Mouse (Mus musculus): ENCODE results near the gene Hapln1.

Hapln1 gene

DNA sequence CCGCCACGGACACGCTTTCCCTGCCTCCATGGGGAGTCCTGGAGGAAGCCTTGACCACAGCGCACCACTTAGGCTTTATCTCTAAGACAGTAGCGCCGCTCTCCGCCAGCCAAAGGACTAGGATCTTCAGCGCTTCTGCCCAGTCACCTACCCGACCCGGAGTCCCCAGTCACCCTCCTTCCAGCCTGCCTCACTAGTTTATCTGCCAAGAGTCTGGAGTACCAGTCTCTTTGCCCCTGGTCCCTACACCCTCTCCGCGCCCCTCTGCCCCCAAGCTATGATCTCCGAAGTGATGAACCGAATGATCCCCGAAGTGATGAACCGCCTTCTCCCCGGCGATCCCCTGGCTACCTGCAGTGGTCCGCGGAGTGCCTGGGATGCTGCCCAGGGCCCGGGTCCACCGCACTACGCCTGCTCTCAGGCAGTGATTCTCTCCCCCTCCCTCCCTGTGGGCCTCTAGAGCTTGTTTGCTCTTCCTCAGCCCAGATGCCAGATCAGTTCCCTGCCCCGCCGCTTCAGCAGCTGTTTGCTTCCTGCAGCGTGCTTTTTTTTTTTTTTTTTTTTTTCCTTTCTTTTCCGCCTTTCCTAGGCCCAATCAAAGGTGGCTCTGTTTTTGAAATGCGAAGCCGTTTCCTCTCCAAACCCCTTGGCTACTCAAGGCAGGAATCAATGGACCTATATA lies at the start of gene Hapln1:
Gene Hapln1 (plus strand): TSS at position 592 of the 682 bp plus-strand sequence.
- peak; percentile 55 for DNase-seq

DNA sequence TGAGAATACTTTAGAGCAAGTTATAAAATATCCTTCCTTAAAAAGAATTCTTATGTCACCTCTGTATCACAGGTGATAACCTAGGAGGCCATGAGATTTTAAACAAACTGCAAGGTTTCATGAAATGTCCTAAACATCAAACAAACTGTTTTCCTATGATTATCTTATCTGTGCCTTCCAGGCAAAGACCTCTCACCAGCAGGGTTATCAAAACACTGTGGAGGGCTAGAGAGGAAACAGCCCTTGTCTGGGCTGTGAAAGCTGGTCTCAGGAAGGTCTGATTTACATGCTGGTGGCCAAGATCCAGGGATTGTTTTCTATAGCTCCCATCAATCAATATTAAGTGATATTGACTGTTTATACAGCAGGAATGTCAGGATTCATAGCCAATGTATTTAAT lies 46.4 kb upstream of the Hapln1 start:
- peak; percentile 4 for DNase-seq

DNA sequence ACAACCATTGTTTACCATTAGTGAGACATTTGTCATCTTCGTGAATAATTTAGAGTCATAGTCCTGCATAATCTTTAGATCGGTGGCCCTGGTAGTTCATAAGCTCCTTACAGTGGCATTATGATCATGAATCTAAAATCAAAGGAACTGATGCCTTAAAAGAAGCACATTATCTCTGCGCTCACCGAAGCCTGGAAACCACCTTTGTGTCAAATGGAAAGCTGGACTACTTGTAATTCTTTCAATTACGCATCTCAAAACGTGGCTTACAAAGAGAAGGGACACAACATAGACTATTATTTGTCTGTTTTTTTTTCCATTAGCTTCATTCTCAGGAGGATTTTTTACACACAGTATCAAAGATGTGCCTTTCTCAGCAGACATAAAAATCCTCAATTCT lies 45.9 kb upstream of the Hapln1 start:
- DNase-seq, result no peak

DNA sequence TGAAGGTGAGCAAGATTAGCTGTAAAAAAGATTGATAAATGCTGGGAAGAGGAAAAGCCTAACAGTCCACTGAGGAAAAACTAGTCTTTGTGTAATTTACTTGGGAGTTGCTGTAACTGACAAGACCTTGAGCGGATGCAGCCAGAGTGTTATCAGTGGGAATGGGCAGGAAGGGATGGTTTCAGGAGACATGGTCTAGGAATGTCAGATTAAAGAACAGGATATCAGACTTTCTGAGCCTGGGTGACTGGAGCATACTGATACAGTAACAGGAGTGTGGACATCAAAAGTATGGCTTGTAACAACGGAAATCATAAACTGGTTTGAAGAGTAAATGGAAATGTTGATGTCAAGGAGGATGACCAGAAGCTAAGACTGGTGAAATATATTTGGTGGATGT lies 43.0 kb upstream of the Hapln1 start:
- DNase-seq, result no peak

DNA sequence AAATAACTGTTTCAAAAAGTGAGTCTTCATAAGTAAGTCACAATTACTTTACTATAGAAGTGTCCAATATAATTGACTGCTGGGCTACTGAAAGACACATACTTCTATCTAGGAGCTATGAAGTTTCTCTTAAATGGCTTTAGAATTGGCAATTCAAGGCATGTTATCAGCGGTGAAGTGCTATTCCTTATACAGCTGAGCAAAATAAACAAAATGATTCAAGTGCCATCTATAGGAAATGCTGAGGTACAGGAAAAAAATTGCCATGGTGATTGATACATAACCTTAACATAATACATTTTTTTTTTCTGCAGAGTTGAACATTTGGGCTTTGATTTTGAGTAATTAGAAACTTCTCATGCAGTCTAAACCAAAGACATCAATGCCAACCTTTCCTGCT lies 40.2 kb upstream of the Hapln1 start:
- DNase-seq, result no peak

DNA sequence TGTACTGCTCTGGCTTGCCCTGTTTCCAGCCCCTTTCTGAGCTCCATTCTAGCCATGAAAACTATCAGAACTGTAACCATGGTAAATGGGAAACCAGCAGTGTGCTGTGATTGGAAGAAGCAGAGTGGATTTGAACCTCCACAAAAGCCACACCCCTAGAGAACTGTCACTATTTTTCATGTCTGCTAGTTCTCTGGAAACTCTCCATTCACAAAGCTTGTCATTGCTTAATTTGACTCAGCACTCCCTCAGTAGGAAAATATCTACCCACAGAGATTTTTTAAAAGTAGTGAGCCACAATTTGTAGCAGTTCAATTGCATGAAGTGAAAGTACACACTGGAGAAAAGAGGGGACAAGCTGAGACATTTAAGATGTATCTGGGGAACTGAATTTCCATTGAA lies 18.1 kb upstream of the Hapln1 start:
- no peak for DNase-seq

DNA sequence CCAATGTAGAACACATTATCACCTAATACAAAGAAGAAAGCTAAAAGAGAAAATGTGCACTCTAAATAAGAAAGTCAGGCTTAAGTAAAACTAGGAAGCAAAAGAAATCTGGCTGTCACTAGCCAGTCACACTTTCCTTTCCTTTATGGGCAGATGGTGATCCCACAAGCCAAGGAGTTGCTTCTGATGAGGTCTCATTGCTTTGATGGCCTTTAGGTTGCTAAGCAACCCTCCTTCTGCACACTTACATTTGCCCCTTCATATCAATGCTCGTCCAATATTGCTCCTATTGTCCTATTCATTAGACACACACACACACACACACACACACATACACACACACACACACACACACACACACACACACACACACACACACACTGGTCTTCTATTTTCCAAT lies 10.9 kb upstream of the Hapln1 start:
- no peak for DNase-seq

DNA sequence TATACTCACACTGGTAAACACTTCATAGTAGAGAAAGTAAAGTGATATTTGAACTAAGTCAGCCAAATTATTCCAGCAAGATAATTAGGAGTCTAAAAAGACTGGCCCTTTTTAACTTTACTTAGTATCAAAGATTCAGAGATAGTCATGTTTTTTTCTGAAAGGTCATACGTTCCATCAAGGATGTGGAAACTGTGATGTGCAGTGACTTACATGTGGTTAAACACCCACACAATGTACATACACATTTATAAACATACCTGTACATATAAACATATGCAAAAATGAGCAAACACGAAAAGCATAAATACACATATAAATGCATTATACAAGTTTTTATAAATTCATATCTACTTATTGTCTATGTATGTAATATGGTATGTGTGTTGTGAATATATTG lies 9.2 kb upstream of the Hapln1 start:
- no peak for DNase-seq

DNA sequence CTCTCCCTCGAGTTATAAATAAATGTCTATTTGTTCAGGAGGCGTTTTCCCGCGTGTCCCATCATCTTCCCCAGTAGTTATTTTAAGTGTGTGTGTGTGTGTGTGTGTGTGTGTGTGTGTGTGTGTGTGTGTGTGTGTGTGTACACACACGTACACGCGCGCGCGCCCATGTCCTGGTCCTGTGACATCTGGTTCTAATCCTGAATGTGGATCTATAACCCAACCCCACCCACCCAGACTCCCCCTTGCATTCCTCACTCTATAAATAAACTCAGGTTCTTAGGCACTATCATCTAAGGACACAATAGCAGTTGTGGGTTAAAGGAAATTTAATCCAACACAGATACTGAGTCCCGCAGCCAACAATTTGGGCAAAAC lies 280 bp downstream of the Hapln1 start:
- DNase-seq, result no peak

- no peak for DNase-seq
These were observed 846 bp downstream of the Hapln1 start for GRCm38 (mm10) chr13:89540301-89540982.

DNA sequence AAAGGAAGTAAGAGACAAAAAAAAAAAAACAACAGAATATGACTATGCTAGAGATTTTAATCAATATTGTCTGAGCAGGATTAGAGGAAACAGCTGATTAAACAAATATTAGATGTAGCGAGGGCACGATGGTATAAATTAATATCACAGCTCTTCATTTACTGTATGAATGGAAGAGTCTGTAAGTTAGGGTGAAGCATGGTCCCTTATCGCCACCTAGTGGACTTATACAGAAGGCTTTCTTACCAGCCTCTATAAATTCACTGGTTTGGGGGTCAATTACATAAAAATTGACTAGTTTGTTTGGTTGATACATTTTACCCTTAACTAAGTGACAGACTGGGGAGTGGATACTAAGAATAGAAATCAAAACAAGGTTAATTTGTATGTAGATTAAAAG lies 3.4 kb downstream of the Hapln1 start:
- DNase-seq, result no peak

DNA sequence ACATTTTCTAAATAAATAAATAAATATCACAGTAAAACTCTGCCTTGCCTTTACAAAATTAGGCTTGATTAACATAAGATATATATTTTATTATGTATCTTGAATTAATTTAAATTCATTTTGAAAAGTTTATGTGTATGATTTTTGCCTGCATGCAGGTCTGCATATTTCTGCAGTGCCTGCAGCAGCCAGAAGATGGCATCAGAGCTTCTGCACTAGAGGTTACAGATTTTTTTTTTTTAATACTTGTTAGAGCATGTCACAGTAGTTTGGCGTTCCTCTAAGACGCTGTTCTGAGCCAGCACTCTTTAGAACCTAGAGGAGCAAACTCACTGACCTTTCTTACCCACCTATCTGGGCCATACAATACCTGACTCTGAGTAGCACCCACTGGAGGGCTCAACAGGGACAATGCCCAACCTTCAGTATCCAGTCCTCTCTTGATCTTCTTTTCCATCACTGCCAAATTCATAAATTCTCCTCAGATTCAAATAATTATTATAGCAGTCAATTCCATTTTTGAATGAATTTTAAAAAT lies 8.7 kb downstream of the Hapln1 start:
- peak; percentile 38 for DNase-seq

GRCm38 (mm10) chr13:89549507-89549906 lies 9.9 kb downstream of the Hapln1 start:
- no peak for DNase-seq

GRCm38 (mm10) chr13:89551502-89551901 lies 11.9 kb downstream of the Hapln1 start:
- no peak for DNase-seq

DNA sequence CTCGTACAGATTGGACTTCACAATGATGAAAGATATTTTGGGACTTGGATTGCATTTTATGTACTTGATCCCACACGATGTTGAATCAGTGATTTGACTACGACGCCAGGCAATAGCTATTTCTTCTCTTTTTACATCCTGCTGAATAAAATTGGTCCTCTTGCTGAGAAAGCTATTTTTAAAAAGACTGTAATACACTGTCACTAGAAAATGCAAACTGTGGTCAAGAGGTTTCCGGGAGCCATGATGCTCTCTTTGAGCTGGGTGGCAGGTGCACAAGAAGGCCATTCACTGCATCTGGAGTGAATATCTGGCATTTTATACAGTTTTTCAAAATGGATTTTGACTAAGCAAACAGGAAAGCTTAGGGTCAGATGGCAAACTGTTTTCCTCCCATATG lies 24.9 kb downstream of the Hapln1 start:
- no peak for DNase-seq

GRCm38 (mm10) chr13:89566300-89566699 lies 26.7 kb downstream of the Hapln1 start:
- no peak for DNase-seq

- no peak for DNase-seq
These were observed 39.5 kb downstream of the Hapln1 start for GRCm38 (mm10) chr13:89579115-89579514.

DNA sequence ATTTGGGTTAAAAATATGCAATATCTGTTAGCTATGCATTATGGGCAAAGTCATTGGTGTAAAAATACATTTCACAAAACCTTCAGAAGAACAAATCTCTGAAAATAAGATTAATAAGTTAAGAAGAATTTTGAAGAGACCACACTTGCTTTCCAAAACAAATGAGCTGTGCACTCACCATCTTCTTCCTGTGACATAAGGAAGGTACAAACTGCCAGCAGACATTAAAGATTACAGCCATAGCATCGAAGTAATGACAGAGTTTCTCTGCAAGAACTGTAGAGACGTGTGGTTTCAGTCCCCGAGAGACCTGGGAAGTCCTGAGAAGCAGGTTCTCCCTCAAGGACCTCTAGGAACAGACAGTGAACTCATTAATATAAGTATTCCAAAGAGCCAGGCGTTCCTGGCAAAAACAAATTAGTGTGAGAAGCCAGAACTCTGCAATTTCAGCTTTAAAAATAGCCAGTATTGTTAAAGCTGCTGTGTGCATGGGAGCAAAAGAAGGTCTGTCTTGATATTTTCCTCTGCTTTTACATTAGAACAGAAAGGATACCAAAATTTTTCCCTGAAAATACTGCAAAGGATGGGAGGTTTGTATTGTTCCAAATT lies 43.6 kb downstream of the Hapln1 start:
- DNase-seq, result no peak

- DNase-seq, result no peak
These were observed 44.4 kb downstream of the Hapln1 start for GRCm38 (mm10) chr13:89583747-89584738.

- DNase-seq, result no peak
These were observed 45.5 kb downstream of the Hapln1 start for GRCm38 (mm10) chr13:89585144-89585543.

GRCm38 (mm10) chr13:89595105-89595504 lies 55.5 kb downstream of the Hapln1 start:
- DNase-seq, result no peak

- DNase-seq, result no peak
These were observed 57.8 kb downstream of the Hapln1 start for GRCm38 (mm10) chr13:89597354-89597753.

DNA sequence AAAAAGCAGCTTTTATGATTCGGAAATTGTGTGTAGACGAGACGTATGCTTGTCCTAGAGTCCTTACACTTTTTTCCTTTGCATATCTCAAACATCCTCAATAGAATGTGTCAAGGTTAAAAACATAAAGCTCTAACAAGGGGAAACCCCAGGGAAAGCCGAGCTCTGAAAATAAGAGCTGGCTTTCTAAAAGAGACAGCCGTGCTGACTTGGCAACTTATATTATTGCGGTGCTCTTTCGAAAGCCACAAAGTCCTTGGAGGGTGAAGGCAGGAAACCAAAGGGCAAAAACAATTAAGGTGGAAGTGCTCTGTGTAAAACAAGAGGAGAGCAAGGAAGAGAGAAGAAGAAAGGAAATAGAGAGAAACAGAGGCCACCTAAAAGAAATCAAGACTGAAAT lies 60.9 kb downstream of the Hapln1 start:
- DNase-seq, result no peak
